20 mouse cellular contexts compared by ENCODE assay signal in the genomic region with DNA sequence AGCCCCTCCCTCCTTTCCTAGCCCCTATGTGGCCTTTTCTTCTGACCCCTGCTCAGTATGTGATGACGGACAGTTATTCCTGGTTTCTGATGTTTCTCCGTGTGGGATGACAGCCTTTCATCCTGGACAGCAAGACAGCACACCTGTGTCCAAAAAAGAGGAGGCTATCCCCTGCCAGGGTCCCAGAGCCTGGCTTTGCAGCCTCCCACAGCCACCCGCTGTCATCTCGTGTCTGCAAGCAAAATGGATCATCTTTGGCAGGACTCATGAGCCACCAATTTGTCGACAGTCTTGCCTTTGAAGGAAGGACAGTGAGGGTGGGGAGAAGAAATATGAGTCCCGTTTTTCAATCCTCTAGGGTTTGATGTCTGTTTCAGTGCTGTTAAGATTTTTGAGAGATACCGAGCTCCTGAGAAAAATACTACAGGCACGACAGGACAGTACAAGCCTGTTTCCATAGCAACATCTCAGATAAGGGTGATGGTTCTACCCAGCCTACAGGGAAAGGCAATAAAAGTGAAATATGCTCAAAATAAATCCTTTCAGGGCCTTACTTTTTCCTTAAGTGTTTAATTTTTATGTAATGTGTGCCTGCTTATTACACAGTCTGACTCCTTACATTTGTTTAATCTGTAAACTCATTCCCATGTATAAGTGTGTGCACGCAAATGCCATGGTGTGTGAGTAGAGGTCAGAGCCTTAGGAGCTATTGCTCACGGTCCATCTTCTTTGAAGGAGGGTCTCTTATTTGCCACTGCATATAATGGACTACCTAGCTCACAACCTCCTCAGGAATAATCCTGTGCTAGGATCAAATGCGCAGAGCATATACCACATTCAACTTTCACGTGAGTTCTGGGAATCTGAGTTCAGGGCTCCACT.
DNase-seq lines count a peak whose midpoint lies in the region; ATAC-seq and TF ChIP-seq lines count a peak whose summit lies in the region.
"Had no signal": no experiment of that assay in that cellular context is flagged by ENCODE, and none has a peak within 500 bp of the region (broad histone marks: within the 10 kb centered on the region; RNA-seq: fewer than 3 reads in every experiment).

No protein-coding gene starts in this region.

- WGBS in embryonic facial prominence, embryonic 14.5 days, result 66% methylated on average over 12 of the region's 12 CpGs
- 83% methylated on average over 12 of the region's 12 CpGs for WGBS in embryonic facial prominence, embryonic 10.5 days
- 76% methylated on average over 12 of the region's 12 CpGs for WGBS in hindbrain, embryonic 12.5 days
- WGBS in hindbrain, embryonic 10.5 days, result 82% methylated on average over 12 of the region's 12 CpGs
- WGBS in midbrain, postnatal 0 days, result 54% methylated on average over 12 of the region's 12 CpGs

- no peaks in the 10 kb centered on the region for H3K27me3 ChIP-seq in embryonic facial prominence, embryonic 14.5 days (replicated peaks; ENCODE audit: control insufficient read depth, insufficient read depth, low read length)
- H3K27me3 ChIP-seq in embryonic facial prominence, embryonic 10.5 days (replicated peaks; ENCODE audit: low read depth, poor library complexity, severe bottlenecking), result no peaks in the 10 kb centered on the region
- H3K27me3 ChIP-seq in hindbrain, embryonic 12.5 days, result no peaks in the 10 kb centered on the region
- H3K27me3 ChIP-seq in hindbrain, embryonic 10.5 days (ENCODE audit: insufficient read depth, poor library complexity, severe bottlenecking), result no peaks in the 10 kb centered on the region
- no peaks in the 10 kb centered on the region for H3K27me3 ChIP-seq in midbrain, postnatal 0 days (ENCODE audit: insufficient read depth, low read length)
- H3K27me3 ChIP-seq: embryonic facial prominence, embryonic 15.5 days; heart, embryonic 15.5 days had no signal

- DNase-seq in embryonic facial prominence, embryonic 14.5 days (ENCODE audit: low spot score), result peak; percentile 16
- DNase-seq in embryonic facial prominence, embryonic 10.5 days (ENCODE audit: low spot score), result no peak
- DNase-seq in hindbrain, embryonic 10.5 days (ENCODE audit: low spot score), result no peak
- DNase-seq in brain, embryonic 18.5 days (ENCODE audit: low read depth, low spot score), result peak; percentile 36
- peak; percentile 68 for DNase-seq in midbrain, postnatal 0 days (ENCODE audit: low spot score)
- DNase-seq in ovary, adult 18-20 months (ENCODE audit: low spot score), result no peak
- no peak for DNase-seq in frontal cortex, postnatal 25 days (ENCODE audit: low spot score in 2 of 2)
- DNase-seq: adrenal gland, adult 2 months; cerebellum, adult 11 months; cerebellum, postnatal 14 days; heart, adult 18-20 months; liver, postnatal 0 days; lung, postnatal 10 days; retina, postnatal 1 day had no signal

- no peak overlapping the region for H3K27ac ChIP-seq in embryonic facial prominence, embryonic 14.5 days (replicated peaks; ENCODE audit: low read depth, low read length)
- no peak overlapping the region for H3K27ac ChIP-seq in embryonic facial prominence, embryonic 10.5 days (replicated peaks)
- H3K27ac ChIP-seq in hindbrain, embryonic 12.5 days, result peak overlapping the region; percentile 52; the same call in 1 of the 2 replicates
- H3K27ac ChIP-seq in hindbrain, embryonic 10.5 days, result no peak overlapping the region
- H3K27ac ChIP-seq in midbrain, postnatal 0 days (ENCODE audit: low read depth, low read length), result peak overlapping the region; percentile 58
- H3K27ac ChIP-seq: embryonic facial prominence, embryonic 15.5 days; heart, embryonic 15.5 days; limb, embryonic 10.5 days; stomach, postnatal 0 days had no signal

- H3K9ac ChIP-seq in embryonic facial prominence, embryonic 14.5 days (ENCODE audit: low read depth, low read length), result no peak overlapping the region
- H3K9ac ChIP-seq in hindbrain, embryonic 12.5 days, result no peak overlapping the region
- no peak overlapping the region for H3K9ac ChIP-seq in midbrain, postnatal 0 days (replicated peaks; ENCODE audit: low read length, poor library complexity, severe bottlenecking)
- H3K9ac ChIP-seq: embryonic facial prominence, embryonic 15.5 days; heart, embryonic 15.5 days; liver, postnatal 0 days had no signal

- TF ChIP-seq CTCF in midbrain, postnatal 0 days (IDR thresholded peaks at IDR 0.05), result no peak

- no peaks in the 10 kb centered on the region for H3K9me3 ChIP-seq in embryonic facial prominence, embryonic 14.5 days (ENCODE audit: control insufficient read depth, low read length)
- no peaks in the 10 kb centered on the region for H3K9me3 ChIP-seq in embryonic facial prominence, embryonic 10.5 days
- H3K9me3 ChIP-seq in hindbrain, embryonic 12.5 days (replicated peaks), result no peaks in the 10 kb centered on the region
- H3K9me3 ChIP-seq in hindbrain, embryonic 10.5 days, result peaks cover 2% of the 10 kb centered on the region; the same call in 1 of the 2 replicates
- no peaks in the 10 kb centered on the region for H3K9me3 ChIP-seq in midbrain, postnatal 0 days (ENCODE audit: low read length)
- H3K9me3 ChIP-seq: embryonic facial prominence, embryonic 15.5 days; heart, embryonic 15.5 days; limb, embryonic 10.5 days had no signal

- ATAC-seq in embryonic facial prominence, embryonic 14.5 days (ENCODE audit: low read depth), result no peak
- no peak for ATAC-seq in hindbrain, embryonic 12.5 days (ENCODE audit: low FRiP score)
- ATAC-seq in midbrain, postnatal 0 days (ENCODE audit: low FRiP score), result peak; percentile 65; the same call in 1 of the 2 replicates
- ATAC-seq: intestine, postnatal 0 days; liver, postnatal 0 days had no signal

- no peak overlapping the region for H3K4me3 ChIP-seq in embryonic facial prominence, embryonic 14.5 days (ENCODE audit: low read depth, low read length)
- no peak overlapping the region for H3K4me3 ChIP-seq in embryonic facial prominence, embryonic 10.5 days
- no peak overlapping the region for H3K4me3 ChIP-seq in hindbrain, embryonic 12.5 days
- no peak overlapping the region for H3K4me3 ChIP-seq in hindbrain, embryonic 10.5 days
- H3K4me3 ChIP-seq in midbrain, postnatal 0 days (ENCODE audit: low read depth, low read length), result no peak overlapping the region
- H3K4me3 ChIP-seq: embryonic facial prominence, embryonic 15.5 days; heart, embryonic 15.5 days; limb, embryonic 10.5 days had no signal

- H3K36me3 ChIP-seq in embryonic facial prominence, embryonic 14.5 days (ENCODE audit: control insufficient read depth, insufficient read depth, low read length), result no peaks in the 10 kb centered on the region
- no peaks in the 10 kb centered on the region for H3K36me3 ChIP-seq in embryonic facial prominence, embryonic 10.5 days (replicated peaks)
- no peaks in the 10 kb centered on the region for H3K36me3 ChIP-seq in hindbrain, embryonic 12.5 days
- H3K36me3 ChIP-seq in hindbrain, embryonic 10.5 days, result no peaks in the 10 kb centered on the region
- H3K36me3 ChIP-seq in midbrain, postnatal 0 days (ENCODE audit: insufficient read depth, low read length), result no peaks in the 10 kb centered on the region
- H3K36me3 ChIP-seq: embryonic facial prominence, embryonic 15.5 days; heart, embryonic 15.5 days; limb, embryonic 10.5 days had no signal

- no peak overlapping the region for H3K4me2 ChIP-seq in embryonic facial prominence, embryonic 14.5 days (ENCODE audit: low read depth, low read length)
- no peak overlapping the region for H3K4me2 ChIP-seq in hindbrain, embryonic 12.5 days (replicated peaks)
- no peak overlapping the region for H3K4me2 ChIP-seq in midbrain, postnatal 0 days (ENCODE audit: low read depth, low read length, poor library complexity, severe bottlenecking)
- H3K4me2 ChIP-seq: embryonic facial prominence, embryonic 15.5 days; heart, embryonic 15.5 days had no signal

- H3K4me1 ChIP-seq in embryonic facial prominence, embryonic 14.5 days (ENCODE audit: control insufficient read depth, insufficient read depth, low read length), result no peaks in the 10 kb centered on the region
- no peaks in the 10 kb centered on the region for H3K4me1 ChIP-seq in embryonic facial prominence, embryonic 10.5 days
- peaks cover 5% of the 10 kb centered on the region; the same call in 1 of the 2 replicates for H3K4me1 ChIP-seq in hindbrain, embryonic 12.5 days
- no peaks in the 10 kb centered on the region for H3K4me1 ChIP-seq in hindbrain, embryonic 10.5 days (replicated peaks)
- peaks cover 3% of the 10 kb centered on the region for H3K4me1 ChIP-seq in midbrain, postnatal 0 days (ENCODE audit: insufficient read depth, low read length)
- H3K4me1 ChIP-seq: embryonic facial prominence, embryonic 15.5 days; heart, embryonic 15.5 days; limb, embryonic 10.5 days had no signal

Comparison
In these comparisons a context has a peak if more than half of its experiments do, and no peak if none do; other contexts are left out.
1. DNase-seq: peak in embryonic facial prominence, embryonic 14.5 days (single experiment), brain, embryonic 18.5 days (single experiment) and midbrain, postnatal 0 days (single experiment); none in embryonic facial prominence, embryonic 10.5 days (single experiment), hindbrain, embryonic 10.5 days (single experiment), ovary, adult 18-20 months (single experiment) and frontal cortex, postnatal 25 days (0 of 2).
2. H3K27ac ChIP-seq: peak in hindbrain, embryonic 12.5 days (single experiment) and midbrain, postnatal 0 days (single experiment); none in embryonic facial prominence, embryonic 14.5 days (single experiment), embryonic facial prominence, embryonic 10.5 days (single experiment) and hindbrain, embryonic 10.5 days (single experiment).